ENCODE assay signal across 16 mouse cellular contexts in genomic region chr7:112371387-112371786, GRCm38 (mm10).
"Had no signal": no experiment of that assay in that cellular context is flagged by ENCODE, and none has a peak within 500 bp of the region (broad histone marks: within the 10 kb centered on the region; RNA-seq: fewer than 3 reads in every experiment).

No protein-coding gene starts in this region.

- H3K27me3 ChIP-seq: neural tube, embryonic 13.5 days; neural tube, embryonic 15.5 days; stomach, embryonic 15.5 days had no signal

- H3K36me3 ChIP-seq: neural tube, embryonic 13.5 days; neural tube, embryonic 15.5 days; stomach, embryonic 15.5 days had no signal

- H3K4me2 ChIP-seq: neural tube, embryonic 13.5 days; neural tube, embryonic 15.5 days; stomach, embryonic 15.5 days had no signal

- H3K4me1 ChIP-seq: neural tube, embryonic 13.5 days; neural tube, embryonic 15.5 days had no signal

- H3K9ac ChIP-seq: neural tube, embryonic 13.5 days; neural tube, embryonic 15.5 days; stomach, embryonic 15.5 days had no signal

- DNase-seq: retina, postnatal 1 day; right cerebral cortex, adult 18-20 months; right cerebral cortex, postnatal 14 days; right cerebral cortex, postnatal 25 days; right cerebral cortex, postnatal 4 days; spleen, adult 18-20 months; thymus, adult 18-20 months; thymus, adult 2 months; thymus, postnatal 14 days; thymus, postnatal 25 days; thymus, postnatal 36 days; thymus, postnatal 4 days had no signal

- H3K9me3 ChIP-seq: neural tube, embryonic 13.5 days; neural tube, embryonic 15.5 days; stomach, embryonic 15.5 days had no signal

- H3K27ac ChIP-seq: neural tube, embryonic 13.5 days; neural tube, embryonic 15.5 days; stomach, embryonic 15.5 days; stomach, postnatal 0 days had no signal

- H3K4me3 ChIP-seq: neural tube, embryonic 13.5 days; neural tube, embryonic 15.5 days; stomach, embryonic 15.5 days had no signal
